Mouse (Mus musculus): ENCODE data around the gene Prss57. TPM values are rescaled to one million over a fixed set of nuclear protein-coding genes. Genes with fewer than 3 reads are reported as not detected.
A peak's percentile ranks its signal among the peaks of the same experiment; 100 is the strongest.

Gene Prss57
- polyA plus RNA-seq, 1 experiment from 2014 or later = 0.51 TPM

DNA sequence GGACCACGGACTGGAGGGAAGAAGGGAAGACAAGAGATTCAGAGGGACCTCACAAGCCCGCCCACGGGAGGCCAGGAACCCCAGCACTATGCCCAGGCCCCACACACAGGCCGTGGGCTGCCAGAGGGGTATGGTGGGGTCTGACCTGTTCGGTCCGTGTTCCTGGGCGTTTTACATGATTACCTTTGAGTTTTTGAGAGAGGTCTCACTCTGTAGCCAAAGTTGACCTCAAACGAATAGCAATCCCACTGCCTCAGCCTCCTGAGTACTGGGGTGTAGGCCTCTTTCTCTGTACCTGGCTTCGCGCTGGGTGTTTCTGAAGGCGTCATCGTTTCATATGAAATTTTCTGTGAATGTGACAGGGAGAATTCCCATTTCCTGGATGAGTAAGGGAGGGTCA, 31.0 kb upstream of the Prss57 start:
- Histone ChIP-seq H3K27me3 (replicated peaks) (no peaks in the 10 kb centered on the region), H3K4me1 (peaks cover 24% of the 10 kb centered on the region), H3K9me3 (no peaks in the 10 kb centered on the region), H3K4me3 (no peak overlapping the region), H3K9ac (no peak overlapping the region), H3K4me2 (no peak overlapping the region), H3K27ac (replicated peaks) (no peak overlapping the region), H3K36me3 (peaks cover 22% of the 10 kb centered on the region)
- WGBS = 82% methylated on average over 12 of the region's 12 CpGs
- no peak for ATAC-seq (ENCODE audit: extremely low read depth, insufficient number of reproducible peaks, low FRiP score, low TSS enrichment)

DNA sequence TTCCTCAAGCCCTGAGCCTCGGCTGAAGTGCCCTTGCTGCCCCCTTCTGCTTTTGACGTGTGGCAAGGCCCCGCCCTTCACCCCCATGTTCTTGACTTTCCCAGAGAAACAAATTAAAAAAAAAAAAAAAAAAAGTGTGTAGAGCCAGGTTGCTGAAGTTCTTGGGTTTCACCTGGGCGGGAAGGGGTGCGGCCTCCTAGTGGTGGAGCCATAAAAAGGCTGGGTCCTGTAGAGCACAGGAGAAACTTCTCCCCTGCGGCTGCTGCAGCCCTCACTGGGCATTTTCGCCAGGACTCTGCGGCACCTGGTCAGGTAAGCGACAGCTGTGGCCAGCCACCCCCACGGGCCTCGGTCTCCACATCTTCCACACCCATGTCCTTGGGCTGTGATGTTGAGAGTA, 30.0 kb upstream of the Prss57 start, which contains the start of gene Misp:
Misp (plus strand) TSS at position 208 of the 400 bp plus-strand sequence.
- Histone ChIP-seq H3K27me3 (replicated peaks) (no peaks in the 10 kb centered on the region), H3K9ac (no peak within 1 kb of the TSS), H3K36me3 (peaks cover 31% of the 10 kb centered on the region), H3K4me1 (peaks cover 24% of the 10 kb centered on the region), H3K9me3 (no peaks in the 10 kb centered on the region), H3K4me2 (no peak within 1 kb of the TSS), H3K4me3 (no peak within 1 kb of the TSS), H3K27ac (replicated peaks) (no peak within 1 kb of the TSS)
- WGBS = 63% methylated on average over 11 of the region's 11 CpGs
- ATAC-seq (ENCODE audit: extremely low read depth, insufficient number of reproducible peaks, low FRiP score, low TSS enrichment) = no peak

DNA sequence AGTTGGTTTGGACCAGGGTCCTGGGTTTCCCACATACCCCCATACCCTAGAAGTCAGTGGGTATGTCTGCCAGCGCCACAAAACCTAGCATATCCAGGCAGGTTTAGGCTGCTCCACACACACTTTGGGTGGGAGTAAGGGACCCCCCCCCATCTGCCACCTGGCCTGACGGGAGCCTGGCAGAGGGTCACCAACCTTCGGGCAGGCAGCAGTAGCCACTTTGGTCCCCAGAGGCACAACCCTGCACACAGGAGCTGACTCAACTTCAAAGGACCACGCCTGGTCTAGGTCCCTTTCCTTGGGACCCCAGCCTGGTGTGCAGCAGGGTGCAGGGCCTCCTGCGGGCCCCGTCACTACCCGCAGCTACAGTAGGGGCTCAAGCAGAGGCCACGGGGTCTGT, 29.5 kb upstream of the Prss57 start:
- ATAC-seq (ENCODE audit: extremely low read depth, insufficient number of reproducible peaks, low FRiP score, low TSS enrichment) = no peak
- Histone ChIP-seq H3K9me3 (no peaks in the 10 kb centered on the region), H3K4me2 (no peak overlapping the region), H3K4me1 (peaks cover 24% of the 10 kb centered on the region), H3K27ac (replicated peaks) (no peak overlapping the region), H3K9ac (no peak overlapping the region), H3K27me3 (replicated peaks) (no peaks in the 10 kb centered on the region), H3K4me3 (no peak overlapping the region), H3K36me3 (peaks cover 36% of the 10 kb centered on the region)
- WGBS = 71% methylated on average over 8 of the region's 8 CpGs

DNA sequence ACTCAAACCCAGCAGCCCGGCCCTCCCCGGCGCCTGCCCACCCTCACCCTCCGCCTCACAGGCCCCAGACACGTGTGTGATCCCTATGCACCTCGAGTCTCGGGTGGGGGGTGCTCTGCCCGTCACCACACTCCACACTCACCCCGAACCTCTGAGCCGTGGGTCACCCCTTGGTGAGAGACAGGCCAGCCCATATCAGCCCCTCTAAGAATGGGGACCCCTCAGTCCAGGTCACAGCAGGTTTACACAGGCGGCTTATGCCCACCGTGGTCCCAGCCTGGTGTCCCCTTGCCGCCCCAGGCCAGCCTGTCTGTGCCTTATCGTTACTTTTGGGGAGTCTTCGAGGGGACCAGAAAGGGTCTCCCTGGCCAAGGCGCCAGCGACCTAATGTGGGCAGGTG, 28.8 kb upstream of the Prss57 start:
- Histone ChIP-seq H3K9ac (no peak overlapping the region), H3K4me3 (no peak overlapping the region), H3K27me3 (replicated peaks) (no peaks in the 10 kb centered on the region), H3K9me3 (no peaks in the 10 kb centered on the region), H3K36me3 (peaks cover 40% of the 10 kb centered on the region), H3K4me1 (peaks cover 21% of the 10 kb centered on the region), H3K4me2 (no peak overlapping the region), H3K27ac (replicated peaks) (no peak overlapping the region)
- 85% methylated on average over 17 of the region's 17 CpGs for WGBS
- no peak for ATAC-seq (ENCODE audit: extremely low read depth, insufficient number of reproducible peaks, low FRiP score, low TSS enrichment)

DNA sequence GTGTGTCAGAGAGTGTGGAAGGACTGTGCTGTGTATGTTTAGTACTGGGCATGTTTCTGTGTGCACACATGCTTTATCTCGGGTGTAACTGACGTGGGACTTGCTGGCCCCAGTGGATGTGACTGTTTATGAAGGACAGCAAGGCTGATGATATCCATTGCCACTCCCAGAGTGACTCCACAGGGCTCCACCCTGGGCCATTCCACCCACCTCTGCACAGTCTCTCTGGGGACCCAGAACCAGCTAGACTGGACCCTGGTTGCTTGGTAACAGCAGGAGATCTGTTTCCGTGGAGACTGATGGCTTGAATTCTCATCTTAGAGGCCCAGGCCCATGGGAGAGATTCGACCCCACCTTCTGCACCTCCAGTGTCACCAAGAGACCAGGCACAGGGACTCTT, 27.5 kb upstream of the Prss57 start:
- Histone ChIP-seq H3K4me3 (no peak overlapping the region), H3K9ac (0 out of 2 replicates have a peak overlapping the region, but pooled peaks have one; percentile 12), H3K27ac (replicated peaks) (no peak overlapping the region), H3K4me1 (peaks cover 11% of the 10 kb centered on the region), H3K27me3 (replicated peaks) (no peaks in the 10 kb centered on the region), H3K36me3 (peaks cover 40% of the 10 kb centered on the region), H3K9me3 (no peaks in the 10 kb centered on the region), H3K4me2 (no peak overlapping the region)
- ATAC-seq (ENCODE audit: extremely low read depth, insufficient number of reproducible peaks, low FRiP score, low TSS enrichment) = no peak
- 64% methylated on average over 4 of the region's 4 CpGs for WGBS

DNA sequence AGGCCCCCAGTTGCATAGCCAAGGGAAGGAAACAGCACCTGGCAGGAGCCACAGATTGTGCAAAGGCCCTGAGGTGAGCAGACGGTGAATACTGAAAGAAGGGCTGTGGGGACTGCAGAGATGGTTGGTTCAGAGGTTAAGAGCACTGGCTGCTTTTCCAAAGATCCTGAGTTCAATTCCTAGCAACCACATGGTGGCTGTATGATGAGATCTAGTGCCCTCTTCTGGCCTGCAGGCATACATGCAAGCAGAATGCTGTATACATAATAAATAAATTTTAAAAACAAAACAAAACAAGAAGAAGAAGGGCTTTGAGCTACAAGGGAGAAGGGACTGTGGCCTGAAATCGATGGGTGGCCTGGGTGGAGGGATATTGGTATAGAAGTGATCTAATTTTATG, 26.4 kb upstream of the Prss57 start:
- no peak for ATAC-seq (ENCODE audit: extremely low read depth, insufficient number of reproducible peaks, low FRiP score, low TSS enrichment)
- Histone ChIP-seq H3K4me2 (no peak overlapping the region), H3K27ac (replicated peaks) (no peak overlapping the region), H3K36me3 (peaks cover 45% of the 10 kb centered on the region), H3K4me1 (peaks cover 3% of the 10 kb centered on the region; the same call in 1 of the 2 replicates), H3K4me3 (no peak overlapping the region), H3K27me3 (replicated peaks) (no peaks in the 10 kb centered on the region), H3K9ac (no peak overlapping the region), H3K9me3 (no peaks in the 10 kb centered on the region)
- 57% methylated on average over 2 of the region's 2 CpGs for WGBS

DNA sequence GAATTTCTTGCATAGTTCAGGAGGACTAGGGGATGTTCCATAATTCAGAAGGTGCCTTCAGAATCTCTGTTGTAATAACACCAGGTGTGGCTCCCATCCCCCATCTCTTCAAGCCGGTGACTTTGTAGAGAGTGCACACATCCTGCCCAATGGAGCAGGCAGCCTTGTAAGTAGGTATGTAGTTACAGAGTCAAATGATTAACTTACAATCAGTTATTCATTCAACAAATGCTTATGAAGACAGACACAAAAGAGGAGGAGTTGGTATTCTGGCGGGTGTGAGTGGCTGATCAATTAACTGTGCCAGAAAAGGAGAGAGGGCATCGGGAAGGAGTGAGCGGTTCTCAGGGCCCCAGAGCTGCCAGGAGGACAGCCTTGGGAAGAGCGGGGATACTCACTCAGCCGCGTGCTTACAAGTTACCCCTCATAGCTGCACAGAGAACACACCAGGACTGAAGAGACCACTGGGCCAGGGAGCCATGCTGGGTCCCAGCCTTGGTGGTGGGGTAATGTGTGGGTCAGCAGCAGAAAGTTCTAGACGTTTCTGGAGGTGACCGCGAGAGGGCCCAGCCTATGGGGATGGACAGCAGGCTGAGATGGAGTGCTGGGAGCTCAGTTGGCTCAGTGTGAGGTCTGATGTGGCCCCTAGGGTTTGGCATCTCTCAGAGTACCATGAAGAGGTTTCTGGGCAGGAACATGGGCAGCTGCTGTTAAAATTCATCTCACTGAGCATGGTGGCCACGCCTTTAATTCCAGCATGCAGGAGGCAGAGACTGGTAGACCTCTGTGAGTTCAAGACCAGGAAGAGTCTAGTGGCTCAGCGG, 25.1 kb upstream of the Prss57 start:
- H3K27ac ChIP-seq (replicated peaks) = no peak overlapping the region
- WGBS = 84% methylated on average over 12 of the region's 12 CpGs
- no peaks in the 10 kb centered on the region for H3K27me3 ChIP-seq (replicated peaks)
- H3K4me2 ChIP-seq = no peak overlapping the region
- H3K36me3 ChIP-seq = peaks cover 53% of the 10 kb centered on the region
- ATAC-seq (ENCODE audit: extremely low read depth, insufficient number of reproducible peaks, low FRiP score, low TSS enrichment) = no peak
- H3K9ac ChIP-seq = no peak overlapping the region
- 0 out of 2 replicates have a peak, but pooled peaks cover 2% of the 10 kb centered on the region for H3K4me1 ChIP-seq
- no peaks in the 10 kb centered on the region for H3K9me3 ChIP-seq
- H3K4me3 ChIP-seq = no peak overlapping the region

DNA sequence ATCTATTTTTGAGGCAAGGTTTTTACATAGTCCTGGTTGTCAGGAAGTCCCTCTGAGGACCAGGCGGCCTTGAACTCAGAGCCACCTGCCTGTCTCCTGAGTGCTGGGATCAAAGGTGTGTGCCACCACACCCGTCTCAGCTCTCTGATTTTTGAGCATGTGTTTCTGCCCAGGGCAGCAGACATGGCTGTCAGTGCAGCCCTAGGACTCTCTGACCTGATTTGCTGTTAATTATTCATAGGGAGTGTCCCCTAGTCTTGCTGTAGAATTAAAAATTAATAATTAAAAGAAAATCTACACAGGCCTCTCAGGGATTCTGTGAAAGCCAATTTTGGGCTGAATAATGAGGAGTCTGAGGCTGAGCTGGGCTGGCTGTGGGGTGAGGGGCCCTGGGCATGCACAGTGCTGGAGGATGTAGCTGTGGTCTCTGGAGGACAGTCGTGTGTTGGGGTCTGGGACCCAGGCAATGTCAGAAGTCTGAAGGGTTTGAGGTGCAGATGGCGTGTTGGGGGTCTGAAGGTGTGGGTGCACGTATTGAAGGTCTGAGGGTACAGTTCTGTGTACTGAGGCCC, 23.6 kb upstream of the Prss57 start:
- Histone ChIP-seq H3K27me3 (replicated peaks) (no peaks in the 10 kb centered on the region), H3K36me3 (peaks cover 58% of the 10 kb centered on the region), H3K9ac (no peak overlapping the region), H3K27ac (replicated peaks) (no peak overlapping the region), H3K4me3 (no peak overlapping the region), H3K9me3 (no peaks in the 10 kb centered on the region), H3K4me1 (0 out of 2 replicates have a peak, but pooled peaks cover 2% of the 10 kb centered on the region), H3K4me2 (no peak overlapping the region)
- no peak for ATAC-seq (ENCODE audit: extremely low read depth, insufficient number of reproducible peaks, low FRiP score, low TSS enrichment)
- WGBS = 74% methylated on average over 5 of the region's 5 CpGs

DNA sequence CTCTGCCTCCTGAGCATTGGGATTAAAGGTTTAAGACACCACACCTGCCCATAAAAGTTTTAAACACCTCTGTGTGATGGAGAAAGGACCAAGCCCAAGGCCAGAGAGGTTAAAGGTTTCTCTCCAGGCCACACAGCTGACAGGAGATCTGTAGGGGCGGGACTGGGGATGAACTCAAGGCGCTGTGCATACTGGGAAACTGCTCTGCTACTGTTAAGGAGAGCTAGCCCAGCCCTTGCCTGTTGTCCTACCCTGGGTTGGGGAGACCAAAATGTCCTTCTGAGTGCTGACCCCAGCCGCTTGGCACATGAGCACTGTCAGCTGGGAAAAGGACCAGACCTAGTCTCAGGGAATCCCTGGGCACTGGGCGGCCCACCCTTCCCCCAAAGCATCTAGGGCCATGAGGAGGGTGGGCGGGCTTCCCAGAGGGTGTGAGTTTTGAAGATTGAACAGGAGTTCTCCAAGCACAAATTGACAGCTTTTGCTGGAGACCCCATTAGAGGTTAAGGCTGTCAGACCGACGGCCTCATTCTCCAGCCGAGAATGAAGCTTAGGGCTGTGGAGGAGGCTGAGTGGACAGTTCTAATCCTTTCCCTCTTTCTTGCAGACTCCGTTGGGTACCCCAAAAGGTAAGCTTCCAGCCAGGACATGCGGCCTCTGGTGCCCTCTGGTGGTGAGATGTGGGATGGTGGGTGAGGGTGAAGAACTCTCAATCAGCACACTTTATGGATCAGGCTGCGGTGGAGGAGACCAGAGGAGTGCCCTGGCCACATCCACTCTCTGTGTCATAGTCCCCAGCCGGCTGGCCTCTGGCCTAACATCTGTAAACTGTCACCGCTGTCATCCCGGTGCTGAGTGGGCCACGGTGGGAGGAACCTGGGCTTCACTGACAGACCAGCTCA, 21.2 kb upstream of the Prss57 start:
- Histone ChIP-seq H3K4me2 (no peak overlapping the region), H3K4me1 (peaks cover 11% of the 10 kb centered on the region), H3K27me3 (replicated peaks) (no peaks in the 10 kb centered on the region), H3K27ac (replicated peaks) (no peak overlapping the region), H3K9me3 (no peaks in the 10 kb centered on the region), H3K9ac (peak overlapping the region; percentile 28; the same call in 1 of the 2 replicates), H3K4me3 (no peak overlapping the region), H3K36me3 (peaks cover 60% of the 10 kb centered on the region)
- WGBS = 25% methylated on average over 15 of the region's 15 CpGs
- no peak for ATAC-seq (ENCODE audit: extremely low read depth, insufficient number of reproducible peaks, low FRiP score, low TSS enrichment)

DNA sequence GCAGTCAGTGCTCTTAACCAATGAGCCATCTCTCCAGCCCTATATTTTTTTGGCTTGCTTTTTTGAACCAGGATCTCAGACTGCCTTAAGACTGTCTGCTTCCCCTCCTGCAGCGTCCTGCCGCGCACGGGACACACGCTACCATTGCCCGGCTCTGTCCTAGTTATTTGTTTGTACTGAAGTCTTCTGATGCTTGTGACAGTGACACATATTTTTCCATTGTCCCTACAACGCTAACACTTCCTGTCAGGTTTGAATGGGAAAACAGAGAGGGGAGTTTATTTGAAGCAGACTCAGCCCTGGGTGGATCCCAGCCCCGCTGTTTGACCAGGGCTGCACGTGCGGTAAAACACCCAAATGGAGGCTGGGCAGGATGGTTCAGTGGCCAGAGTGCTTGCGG, 18.0 kb upstream of the Prss57 start:
- peak overlapping the region; percentile 23 for H3K4me3 ChIP-seq

DNA sequence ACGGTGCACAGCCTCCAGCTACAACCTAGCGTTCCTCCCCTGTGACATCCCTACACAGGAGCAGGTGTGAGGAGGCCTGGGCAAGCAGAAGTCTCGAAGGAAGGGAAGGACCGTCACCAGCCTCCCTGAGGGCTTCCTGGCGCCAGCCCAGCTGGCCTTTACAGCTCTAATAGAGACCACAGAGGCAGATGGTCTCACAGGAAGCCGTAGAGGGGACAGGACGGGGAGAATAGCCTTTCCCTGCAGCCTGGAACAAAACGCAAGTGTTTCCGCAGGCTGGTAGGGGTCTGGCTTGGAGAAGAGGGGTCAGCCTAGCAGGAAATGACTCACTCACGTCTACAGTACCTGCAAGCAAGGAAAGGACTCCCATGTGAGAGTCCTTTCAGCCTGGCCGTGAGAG, 17.1 kb upstream of the Prss57 start:
- whole genome bisulfite sequencing = 60% methylated on average over 11 of the region's 11 CpGs
- H3K4me3 ChIP-seq = peak overlapping the region; percentile 32
- H3K27me3 ChIP-seq (replicated peaks) = no peaks in the 10 kb centered on the region
- ATAC-seq (ENCODE audit: extremely low read depth, insufficient number of reproducible peaks, low FRiP score, low TSS enrichment) = peak; percentile 7; the same call in 1 of the 2 replicates
- peak overlapping the region; percentile 63 for H3K9ac ChIP-seq
- H3K27ac ChIP-seq (replicated peaks) = peak overlapping the region; percentile 84
- peaks cover 39% of the 10 kb centered on the region for H3K36me3 ChIP-seq
- H3K4me1 ChIP-seq = peaks cover 44% of the 10 kb centered on the region
- H3K4me2 ChIP-seq = peak overlapping the region; percentile 56
- H3K9me3 ChIP-seq = no peaks in the 10 kb centered on the region

More for the DNA sequence above, 18.0 kb upstream of the Prss57 start:
- no peaks in the 10 kb centered on the region for H3K27me3 ChIP-seq (replicated peaks)
- peaks cover 35% of the 10 kb centered on the region for H3K4me1 ChIP-seq
- H3K4me2 ChIP-seq = peak overlapping the region; percentile 56
- peak overlapping the region; percentile 63; the same call in 1 of the 2 replicates for H3K9ac ChIP-seq
- 75% methylated on average over 11 of the region's 11 CpGs for WGBS
- H3K36me3 ChIP-seq = peaks cover 39% of the 10 kb centered on the region
- peak overlapping the region; percentile 84 for H3K27ac ChIP-seq (replicated peaks)
- ATAC-seq (ENCODE audit: extremely low read depth, insufficient number of reproducible peaks, low FRiP score, low TSS enrichment) = no peak
- no peaks in the 10 kb centered on the region for H3K9me3 ChIP-seq

Measured in heart, embryonic 13.5 days (tissue).